28 mouse cellular contexts compared by ENCODE assay signal in the genomic region with DNA sequence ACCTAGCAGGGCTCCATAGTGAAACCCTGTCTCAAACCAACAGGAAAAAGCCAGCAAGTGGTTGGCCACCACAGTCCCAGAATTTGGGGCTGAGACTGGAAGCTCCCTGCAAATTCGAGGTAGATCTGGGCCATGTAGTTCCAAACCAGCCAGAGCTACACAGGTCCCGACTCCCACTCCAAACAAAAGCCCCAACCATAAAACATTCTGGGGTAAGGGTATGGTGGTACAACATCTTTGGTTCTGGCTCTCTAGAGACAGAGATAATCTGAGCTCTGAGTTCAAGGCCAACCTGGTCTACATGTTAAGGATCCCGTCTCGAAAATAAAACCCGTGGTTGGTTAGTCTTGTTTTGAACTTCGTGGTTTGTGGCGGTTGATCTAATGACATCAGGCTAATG. TPM values are rescaled to one million over a fixed set of nuclear protein-coding genes. Genes with fewer than 3 reads are reported as not detected.
"Had no signal": no experiment of that assay in that cellular context is flagged by ENCODE, and none has a peak within 500 bp of the region (broad histone marks: within the 10 kb centered on the region; RNA-seq: fewer than 3 reads in every experiment).

No protein-coding gene starts in this region.

- H3K27ac ChIP-seq: heart, adult 2 months; heart, embryonic 13.5 days; heart, embryonic 15.5 days; hindbrain, embryonic 13.5 days; hindbrain, embryonic 15.5 days; hindbrain, postnatal 0 days; kidney, embryonic 15.5 days; kidney, postnatal 0 days; limb, embryonic 13.5 days; limb, embryonic 15.5 days had no signal

- DNase-seq: gastrocnemius, postnatal 14 days; gastrocnemius, postnatal 36 days; heart, adult 11 months; heart, adult 2 months; heart, postnatal 14 days; heart, postnatal 36 days; kidney, adult 11 months; kidney, adult 2 months; kidney, adult 9 months; kidney, postnatal 14 days; kidney, postnatal 36 days; layer of hippocampus, adult 9-11 months; layer of hippocampus, postnatal 36 days; left cerebral cortex, postnatal 4 days had no signal

- H3K9me3 ChIP-seq: heart, embryonic 13.5 days; heart, embryonic 15.5 days; hindbrain, embryonic 13.5 days; hindbrain, embryonic 15.5 days; kidney, embryonic 15.5 days; limb, embryonic 13.5 days; limb, embryonic 15.5 days had no signal

- H3K36me3 ChIP-seq: heart, embryonic 15.5 days had no signal

- H3K4me1 ChIP-seq: hindbrain, embryonic 13.5 days; hindbrain, embryonic 15.5 days; limb, embryonic 13.5 days; limb, embryonic 15.5 days had no signal

- H3K9ac ChIP-seq: heart, embryonic 13.5 days; heart, embryonic 15.5 days; hindbrain, embryonic 13.5 days; hindbrain, embryonic 15.5 days; kidney, embryonic 15.5 days; limb, embryonic 13.5 days; limb, embryonic 15.5 days had no signal

- ATAC-seq: hindbrain, postnatal 0 days; intestine, embryonic 16.5 days had no signal

- H3K4me3 ChIP-seq: heart, adult 2 months; heart, embryonic 13.5 days; heart, embryonic 15.5 days; hindbrain, embryonic 13.5 days; hindbrain, embryonic 15.5 days; kidney, embryonic 15.5 days; limb, embryonic 13.5 days; limb, embryonic 15.5 days had no signal

- H3K27me3 ChIP-seq: heart, embryonic 15.5 days; hindbrain, embryonic 13.5 days; hindbrain, embryonic 15.5 days; kidney, embryonic 15.5 days; limb, embryonic 13.5 days; limb, embryonic 15.5 days had no signal

- H3K4me2 ChIP-seq: heart, embryonic 11.5 days; heart, embryonic 13.5 days; heart, embryonic 15.5 days; hindbrain, embryonic 13.5 days; hindbrain, embryonic 15.5 days; kidney, embryonic 15.5 days; limb, embryonic 13.5 days; limb, embryonic 15.5 days had no signal

RNA-seq across cellular contexts. Expression of gene Pla2g1b, which starts 10.2 kb away (rescaled TPM):
- polyA plus RNA-seq: heart, adult 2 months; heart, postnatal 0 days; hindbrain, embryonic 13.5 days; hindbrain, embryonic 15.5 days; hindbrain, postnatal 0 days; limb, embryonic 11.5 days; limb, embryonic 13.5 days; limb, embryonic 15.5 days; liver, adult 2 months had no signal
